Mouse (Mus musculus): ENCODE results near the gene Lypd5. TPM values are rescaled to one million over a fixed set of nuclear protein-coding genes. Genes with fewer than 3 reads are reported as not detected.
A peak's percentile ranks its signal among the peaks of the same experiment; 100 is the strongest.

Lypd5 gene
- total RNA-seq (2022), result not detected

GRCm38 (mm10) chr7:24348896-24349295 is at the start of gene Lypd5:
Gene Lypd5 (plus strand): TSS chr7:24349196.
- no peak for DNase-seq (ENCODE audit: low spot score in 2 of 2)

DNA sequence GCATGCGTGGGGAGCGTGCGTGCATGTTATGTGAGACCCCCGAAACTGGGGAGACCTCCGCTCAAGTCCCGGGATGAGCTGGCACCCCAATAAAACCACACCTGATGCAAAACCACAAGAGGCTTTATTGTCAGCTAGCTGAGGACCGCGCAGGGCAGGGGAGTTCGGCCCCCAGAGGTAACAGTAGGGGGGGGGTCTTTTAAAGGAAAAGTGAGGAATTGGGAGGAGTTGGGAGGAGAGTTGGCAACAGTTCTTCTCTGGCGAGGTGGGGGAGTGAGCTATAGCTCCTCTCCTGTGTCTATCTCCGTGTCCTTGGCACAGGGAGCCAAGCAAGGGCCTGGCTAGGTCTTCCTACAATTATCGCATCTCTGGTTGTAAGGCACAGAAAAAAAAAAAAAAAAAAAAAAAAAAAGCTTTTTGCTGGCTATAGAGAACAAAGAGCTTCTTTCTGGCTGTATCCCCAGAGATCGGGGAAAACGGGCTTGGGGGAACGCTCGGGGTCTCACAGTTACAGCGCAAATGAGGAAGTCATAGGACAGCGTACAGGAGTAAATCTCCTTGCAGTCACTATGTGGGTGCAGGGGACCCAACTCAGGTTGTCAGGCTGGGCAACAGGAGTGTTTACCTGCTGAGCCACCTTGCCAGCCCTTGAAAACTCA is 49.0 kb upstream of the Lypd5 start:
- DNase-seq (ENCODE audit: low spot score in 2 of 2), result no peak

DNA sequence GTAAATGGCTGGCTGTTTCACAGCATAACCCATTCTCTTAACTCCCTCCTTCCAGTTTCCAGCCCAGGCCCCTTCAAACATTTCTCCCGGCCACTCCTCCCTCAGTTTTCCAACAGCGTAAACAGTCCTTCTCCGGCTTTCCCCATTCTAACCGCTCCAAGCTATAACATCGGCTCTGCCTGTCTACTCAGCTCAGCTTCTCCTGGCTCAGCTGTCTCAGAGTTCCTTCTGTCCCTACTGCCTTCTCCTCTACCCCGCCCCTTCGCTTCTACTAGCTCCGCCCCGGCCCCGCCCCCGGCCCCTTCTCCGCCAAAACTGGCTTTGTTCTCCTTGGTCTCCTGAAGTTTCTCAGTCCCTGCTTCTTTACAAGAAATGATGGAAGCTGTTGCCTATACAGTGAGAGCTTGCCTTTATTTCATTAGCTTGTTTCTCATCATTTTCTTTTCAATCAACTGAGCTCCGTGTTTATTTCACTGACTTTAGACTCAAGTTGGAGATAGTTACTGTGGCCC is 48.2 kb upstream of the Lypd5 start, which contains the start of gene Zfp61:
TSS of gene Zfp61 (minus strand) at position 462 of the 512 bp plus-strand sequence.
- DNase-seq (ENCODE audit: low spot score in 2 of 2), result no peak

DNA sequence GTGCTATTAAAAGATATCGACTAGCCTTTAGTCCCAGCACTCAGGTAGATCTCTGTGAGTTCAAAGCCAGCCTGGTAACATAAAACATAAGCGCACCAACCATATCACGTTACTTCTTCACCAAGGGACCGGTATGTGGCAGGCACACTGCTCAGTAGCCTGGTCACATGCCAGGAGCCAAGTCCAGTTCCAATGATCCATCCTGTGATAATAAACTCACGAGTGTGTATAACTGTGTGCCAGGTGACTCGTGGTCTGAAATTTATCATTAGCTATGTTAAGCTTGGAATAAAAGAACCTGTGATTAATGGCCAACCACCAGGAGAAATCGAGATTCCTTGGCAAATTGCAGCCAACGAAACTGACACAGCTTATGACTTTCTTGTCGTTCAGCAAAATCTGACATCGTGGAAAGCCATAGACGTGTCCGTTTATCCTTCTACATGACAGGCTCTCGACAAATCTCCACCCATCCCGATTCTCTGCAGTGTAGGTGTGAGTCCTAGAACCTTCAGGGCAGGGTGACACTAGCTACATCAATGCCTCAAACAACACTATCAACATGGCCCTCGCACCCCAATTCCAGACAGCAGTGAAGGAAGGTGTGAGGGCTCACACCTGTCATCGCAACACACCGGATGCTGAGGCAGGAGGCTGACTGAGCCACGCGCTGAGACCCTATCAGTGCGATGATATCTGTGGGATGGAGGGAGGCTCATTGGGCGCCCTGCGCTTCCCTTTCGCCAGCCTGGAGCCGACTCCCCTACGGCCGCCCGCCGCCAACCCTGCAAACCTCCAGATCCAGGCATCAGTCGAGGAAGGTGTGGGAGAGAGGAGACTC is 33.0 kb upstream of the Lypd5 start:
- DNase-seq (ENCODE audit: low spot score in 2 of 2), result no peak

- peak; percentile 87 to 92 for DNase-seq (ENCODE audit: low spot score in 2 of 2)
Measured at GRCm38 (mm10) chr7:24316567-24317092, 32.4 kb upstream of the Lypd5 start, which contains the start of gene Zfp94. Gene Zfp94 (minus strand): TSS chr7:24316666.

DNA sequence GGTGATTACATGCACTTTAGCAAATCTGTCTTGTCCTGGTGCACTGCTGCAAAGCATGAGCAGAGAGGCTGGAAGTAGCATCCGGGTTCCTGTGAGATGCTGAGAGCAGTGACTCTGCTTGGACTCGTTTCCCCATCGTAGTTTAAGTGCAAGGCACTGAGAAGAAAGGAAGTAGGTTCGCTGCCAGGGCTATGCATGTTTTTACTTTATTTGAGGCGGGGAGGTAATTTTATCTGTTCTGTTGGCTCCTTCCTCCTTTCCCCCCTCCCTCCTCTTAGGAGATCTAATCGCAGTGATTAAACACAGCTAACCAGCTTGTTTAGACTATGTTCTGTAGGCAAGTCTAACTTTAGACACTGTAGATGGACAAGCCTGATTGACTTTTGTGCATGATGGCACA is 30.1 kb upstream of the Lypd5 start:
- DNase-seq (ENCODE audit: low spot score in 2 of 2), result no peak

- DNase-seq (ENCODE audit: low spot score in 2 of 2), result no peak
Measured at GRCm38 (mm10) chr7:24322593-24322992, 26.4 kb upstream of the Lypd5 start.

DNA sequence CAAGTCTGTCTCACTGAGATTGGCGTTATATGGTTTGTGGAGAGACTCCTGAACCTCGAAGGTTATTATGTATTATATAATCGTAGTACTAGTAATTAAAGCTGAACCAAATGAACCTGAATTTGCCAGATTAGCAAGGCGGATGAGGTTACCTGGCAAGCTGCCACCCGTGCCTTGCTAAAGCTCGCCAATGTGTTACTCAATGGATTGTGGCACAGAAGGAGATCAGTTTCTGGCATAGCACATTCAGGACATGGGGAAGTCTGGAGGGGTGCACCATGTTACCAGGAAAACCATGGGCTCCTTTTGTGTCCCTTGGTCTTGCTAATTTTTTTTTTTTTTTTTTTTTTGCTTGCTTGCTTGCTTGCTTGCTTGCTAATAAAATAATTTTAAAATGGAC is 23.8 kb upstream of the Lypd5 start:
- no peak for DNase-seq (ENCODE audit: low spot score in 2 of 2)

DNA sequence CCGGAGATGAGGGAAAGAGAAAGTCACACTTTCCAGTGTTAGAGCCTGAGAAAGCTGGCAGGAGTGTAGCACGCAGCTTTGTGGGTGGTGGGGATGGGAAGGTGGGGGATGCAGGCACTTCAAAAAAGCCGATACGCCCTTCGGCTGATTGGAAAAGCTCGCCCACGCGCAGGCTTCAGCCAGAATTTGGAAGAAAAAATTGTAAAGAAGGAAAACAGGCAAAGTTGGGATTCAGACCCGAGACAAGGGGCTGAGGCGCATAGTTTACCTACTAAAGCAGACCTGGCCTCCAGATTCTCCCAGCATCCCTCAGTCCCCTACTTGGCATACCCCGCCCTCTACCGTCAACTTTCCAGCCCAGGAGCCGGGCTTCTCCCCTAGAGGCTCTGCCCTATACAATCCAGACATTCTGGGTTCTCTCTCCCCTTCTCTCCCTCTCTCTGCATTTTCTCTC is 23.3 kb upstream of the Lypd5 start:
- DNase-seq (ENCODE audit: low spot score in 2 of 2), result no peak

DNA sequence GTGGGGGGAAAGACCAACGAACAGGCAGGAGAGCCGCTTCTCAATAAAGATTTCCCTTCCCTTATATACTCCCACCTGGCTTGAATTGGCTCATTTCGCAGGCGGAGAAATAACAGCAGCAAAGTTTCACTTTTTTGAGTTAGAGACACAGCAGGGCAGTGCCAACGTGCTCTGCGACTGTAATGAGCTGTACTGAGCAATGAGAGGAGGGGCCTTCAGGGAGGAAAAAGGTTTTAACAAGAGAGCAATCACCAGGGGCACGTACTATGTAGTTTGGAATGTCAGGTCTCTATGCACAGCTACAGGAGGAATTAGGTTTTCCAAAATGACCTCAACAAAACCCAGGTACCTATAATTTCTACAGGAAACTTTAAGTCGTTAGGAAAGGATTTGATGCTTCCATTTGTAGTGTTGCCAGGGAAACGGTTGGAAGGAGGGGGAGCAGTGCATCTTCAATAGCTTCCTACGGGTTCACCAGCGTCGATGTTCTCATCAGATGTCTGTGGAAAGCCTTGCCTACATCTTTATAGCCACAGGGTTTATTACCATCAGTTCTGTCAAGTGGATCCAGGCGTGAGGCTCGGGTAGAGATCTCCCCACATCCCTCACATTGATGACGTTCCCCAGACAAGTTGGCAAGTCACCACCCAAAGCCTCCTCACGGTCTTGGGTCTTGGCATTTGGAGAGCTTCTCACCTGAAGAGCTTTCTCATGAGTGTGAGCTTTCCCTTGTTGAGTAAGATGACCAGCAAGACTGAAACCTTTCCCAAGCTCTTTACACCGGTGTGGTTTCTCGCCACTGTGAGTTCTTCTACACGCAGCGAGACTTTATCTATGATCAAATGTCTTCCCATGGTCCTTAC is 22.5 kb upstream of the Lypd5 start:
- no peak for DNase-seq (ENCODE audit: low spot score in 2 of 2)

DNA sequence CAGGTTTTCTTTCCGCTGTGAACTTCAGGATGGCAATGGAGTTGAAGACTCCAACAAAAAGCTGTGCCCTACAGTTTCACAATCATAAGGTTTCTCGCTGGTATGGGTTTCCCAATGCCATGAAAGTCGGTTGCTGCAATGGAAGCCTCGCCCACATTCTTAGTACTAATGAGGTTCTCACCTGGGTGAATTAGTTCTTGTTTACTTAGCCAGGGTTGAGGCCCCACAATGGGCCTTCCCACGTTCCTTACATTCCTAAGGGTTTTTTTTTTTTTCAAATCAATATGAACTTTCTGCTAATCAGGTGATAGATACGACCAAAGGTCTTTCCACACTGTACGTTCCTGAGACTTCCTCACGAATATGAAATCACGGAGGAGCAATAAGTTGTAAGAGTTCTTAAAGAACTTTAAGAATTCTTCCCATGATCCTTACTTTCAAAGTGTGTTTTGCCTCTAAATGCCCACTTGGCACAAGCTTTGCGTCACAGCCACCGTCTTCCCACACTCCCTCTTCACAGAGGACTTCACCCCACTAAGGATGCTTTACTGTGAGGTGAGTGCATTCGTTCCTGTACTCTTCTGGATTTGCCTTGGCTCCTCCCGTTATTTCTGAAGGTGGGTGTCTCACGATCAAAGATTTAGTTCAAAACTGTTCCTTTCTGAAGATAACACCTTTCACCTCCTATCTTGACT is 21.6 kb upstream of the Lypd5 start:
- no peak for DNase-seq (ENCODE audit: low spot score in 2 of 2)

GRCm38 (mm10) chr7:24333304-24333986 is 15.6 kb upstream of the Lypd5 start, which contains the start of gene Tescl:
Gene Tescl (minus strand): TSS chr7:24333936.
- DNase-seq (ENCODE audit: low spot score in 2 of 2), result no peak

DNA sequence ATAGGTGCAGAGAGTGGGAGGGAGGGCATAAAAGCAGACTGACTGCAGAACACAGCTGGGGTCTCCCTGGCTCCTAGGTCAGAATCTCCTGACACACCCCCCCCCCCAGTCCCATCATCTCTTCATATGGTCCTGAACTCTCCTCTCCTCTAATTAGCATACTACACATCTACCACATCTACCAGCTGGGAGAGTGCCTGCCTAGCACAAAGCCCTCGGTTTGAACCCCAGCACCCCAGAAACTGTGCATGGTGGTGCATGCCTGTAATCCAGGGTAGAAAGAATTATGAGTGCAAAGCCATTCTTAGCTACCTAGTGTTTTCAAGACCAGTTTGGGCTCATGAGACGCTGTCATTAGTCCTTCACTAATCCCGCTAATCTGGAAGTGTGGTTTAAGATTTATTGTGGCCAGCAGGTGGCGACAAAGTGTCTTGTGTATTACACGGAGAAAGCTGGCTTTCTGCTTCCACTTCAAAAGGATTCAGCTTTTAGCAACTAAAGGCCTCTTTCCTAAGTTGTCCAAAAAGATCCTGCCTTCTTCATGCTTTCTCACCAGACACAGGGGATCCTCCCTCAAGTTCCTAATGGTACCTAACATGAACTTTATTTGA is 13.2 kb upstream of the Lypd5 start:
- peak; percentile 24 to 30 for DNase-seq (ENCODE audit: low spot score in 2 of 2)

GRCm38 (mm10) chr7:24338241-24338640 is 10.8 kb upstream of the Lypd5 start:
- DNase-seq (ENCODE audit: low spot score in 2 of 2), result no peak

- DNase-seq (ENCODE audit: low spot score in 2 of 2), result no peak
Measured at GRCm38 (mm10) chr7:24343701-24344272, 5.2 kb upstream of the Lypd5 start.

GRCm38 (mm10) chr7:24346444-24346843 is 2.6 kb upstream of the Lypd5 start:
- no peak for DNase-seq (ENCODE audit: low spot score in 2 of 2)

DNA sequence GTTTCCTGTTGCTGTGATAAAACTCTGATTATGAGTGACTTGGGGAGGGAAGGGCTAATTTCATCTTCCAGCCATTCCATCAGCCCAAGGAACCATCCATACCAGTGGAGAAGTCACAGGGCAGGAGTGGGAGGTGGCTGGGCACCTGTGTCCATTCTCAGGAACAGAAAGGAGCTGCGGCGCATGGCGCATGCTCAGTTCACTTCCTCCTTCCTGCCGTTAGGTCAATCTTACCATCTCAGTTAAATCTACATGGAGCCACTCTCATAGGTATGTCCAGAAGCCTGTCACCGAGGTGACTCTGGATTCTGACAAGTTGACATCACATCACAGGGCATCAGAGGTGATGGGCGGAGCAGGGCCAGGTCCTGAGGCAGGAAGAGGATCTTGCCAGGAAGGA is 6.7 kb downstream of the Lypd5 start:
- no peak for DNase-seq (ENCODE audit: low spot score in 2 of 2)

- DNase-seq (ENCODE audit: low spot score in 2 of 2), result no peak
Measured at GRCm38 (mm10) chr7:24356081-24356480, 7.1 kb downstream of the Lypd5 start.

DNA sequence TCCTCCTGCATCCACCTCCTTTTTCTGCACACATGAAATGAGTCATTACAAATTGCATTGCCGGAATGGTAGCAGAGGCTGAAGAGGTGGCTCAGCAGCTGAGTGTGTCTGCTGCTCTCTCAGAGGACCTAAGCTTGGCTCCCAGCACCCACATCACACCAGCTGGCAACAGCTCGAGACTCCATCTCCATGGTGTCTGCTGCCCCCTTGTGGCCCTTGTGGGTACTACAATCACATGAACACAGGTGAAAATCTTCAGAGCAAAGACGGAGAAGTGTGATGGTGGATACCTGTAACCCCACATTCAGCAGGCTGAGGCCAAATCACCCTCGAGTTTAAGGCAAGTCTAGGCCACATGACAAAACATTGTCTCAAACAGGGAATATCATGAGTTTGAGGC is 8.9 kb downstream of the Lypd5 start:
- DNase-seq (ENCODE audit: low spot score in 2 of 2), result no peak

All from gastrocnemius, adult 8-10 months (tissue).